Mouse (Mus musculus) right cerebral cortex, postnatal 25 days (tissue): ENCODE results near the gene Mum1.
A peak's percentile ranks its signal among the peaks of the same experiment; 100 is the strongest.

Experiments
- DNase-seq: peaks from one replicate; pipeline ENCODE4 v3.0.0; 2022

Mum1 gene

DNA sequence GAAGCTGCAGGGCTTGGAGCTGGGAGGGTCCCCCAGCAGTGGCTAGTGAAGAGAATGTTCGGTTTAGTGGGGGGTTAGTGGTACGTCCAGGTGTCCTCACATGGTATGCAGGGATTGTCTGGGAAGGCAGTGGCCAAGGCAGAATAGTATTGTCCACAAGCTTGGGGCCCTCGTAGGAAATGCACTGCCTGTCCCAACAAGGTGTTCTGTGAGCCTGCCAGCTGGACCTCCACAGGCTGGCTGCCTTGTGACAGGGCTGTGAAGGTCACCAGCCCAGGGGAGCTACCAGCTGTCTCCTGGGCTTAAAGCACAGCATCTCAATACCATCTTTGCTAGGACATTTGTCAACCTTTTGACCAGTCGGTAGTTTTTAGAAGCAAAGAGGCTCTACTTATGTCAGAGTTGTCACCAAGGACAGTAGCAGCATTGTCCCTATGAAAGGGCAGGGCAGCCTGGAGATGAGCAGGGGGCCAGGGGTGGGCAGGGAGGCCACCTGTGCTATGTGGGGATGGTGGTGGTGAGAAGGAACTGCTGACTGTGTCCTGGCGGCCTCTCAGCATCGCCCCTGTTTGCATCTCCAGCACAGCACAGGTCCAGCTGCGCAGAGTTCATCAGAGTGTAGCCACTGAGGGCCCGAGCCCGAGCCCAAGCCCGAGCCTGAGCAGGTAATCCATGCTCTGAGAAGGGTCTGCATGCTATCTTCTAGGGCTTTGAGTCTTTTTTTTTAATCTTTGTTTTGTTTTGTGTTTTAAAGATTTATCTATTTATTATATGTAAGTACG is 26.4 kb downstream of the Mum1 start:
- no peak for DNase-seq

DNA sequence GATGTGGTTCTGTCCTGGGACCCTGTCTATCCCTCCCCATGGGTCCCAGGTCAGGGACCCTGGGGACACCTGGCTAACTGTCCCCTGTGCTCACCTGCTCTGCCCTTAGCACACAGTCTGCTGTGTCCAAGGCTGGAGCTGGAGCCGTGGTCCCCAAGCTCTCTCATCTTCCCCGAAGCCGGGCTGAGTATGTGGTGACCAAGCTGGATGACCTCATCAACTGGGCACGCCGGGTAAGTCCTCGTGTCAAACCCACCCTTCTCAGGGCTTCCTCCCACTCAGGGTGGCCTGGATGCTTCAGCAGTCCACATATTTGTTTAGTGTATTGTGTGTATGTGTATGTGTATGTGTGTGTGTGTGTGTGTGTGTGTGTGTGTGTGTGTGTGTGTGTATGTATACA is 27.3 kb downstream of the Mum1 start:
- no peak for DNase-seq

DNA sequence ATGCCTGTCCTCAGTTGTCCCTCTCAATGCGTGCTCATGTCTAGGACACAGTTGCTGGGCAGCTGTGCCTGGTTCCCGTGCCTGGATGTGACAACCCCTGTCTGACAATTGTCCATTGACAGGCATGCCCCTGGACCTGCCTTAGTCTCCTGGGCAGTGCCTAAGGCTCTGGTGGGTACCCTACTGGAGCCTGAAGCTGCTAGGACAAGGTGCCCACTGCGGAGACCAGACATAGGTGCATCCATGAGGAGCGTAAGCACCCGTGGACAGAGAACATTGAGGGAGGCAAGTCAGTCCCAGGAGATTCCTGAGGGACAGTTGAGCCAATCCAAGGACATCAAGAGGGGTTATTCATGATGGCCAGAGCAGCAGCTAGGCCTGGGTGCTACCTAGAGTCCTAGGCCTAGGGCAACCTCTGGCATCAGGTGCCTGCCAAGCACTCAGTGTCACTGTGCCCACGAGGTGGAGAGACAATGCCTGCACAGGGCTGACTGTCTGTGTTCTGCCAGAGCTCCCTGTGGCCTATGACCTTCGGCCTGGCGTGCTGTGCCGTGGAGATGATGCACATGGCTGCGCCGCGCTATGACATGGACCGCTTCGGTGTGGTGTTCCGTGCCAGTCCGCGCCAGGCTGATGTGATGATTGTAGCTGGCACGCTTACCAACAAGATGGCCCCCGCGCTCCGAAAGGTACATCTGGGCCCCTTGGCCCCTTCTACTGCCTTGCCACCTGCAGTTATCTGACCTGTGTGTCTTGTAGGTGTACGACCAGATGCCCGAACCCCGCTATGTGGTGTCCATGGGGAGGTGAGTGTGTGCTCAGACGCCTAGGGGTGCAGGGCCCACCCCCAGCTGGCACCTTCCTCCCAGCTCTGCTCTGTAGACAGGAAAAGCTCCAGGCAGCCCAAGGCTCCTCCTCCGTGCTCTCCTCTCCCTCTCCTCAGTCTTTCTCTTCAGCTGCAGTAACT is 28.4 kb downstream of the Mum1 start:
- DNase-seq: no peak

DNA sequence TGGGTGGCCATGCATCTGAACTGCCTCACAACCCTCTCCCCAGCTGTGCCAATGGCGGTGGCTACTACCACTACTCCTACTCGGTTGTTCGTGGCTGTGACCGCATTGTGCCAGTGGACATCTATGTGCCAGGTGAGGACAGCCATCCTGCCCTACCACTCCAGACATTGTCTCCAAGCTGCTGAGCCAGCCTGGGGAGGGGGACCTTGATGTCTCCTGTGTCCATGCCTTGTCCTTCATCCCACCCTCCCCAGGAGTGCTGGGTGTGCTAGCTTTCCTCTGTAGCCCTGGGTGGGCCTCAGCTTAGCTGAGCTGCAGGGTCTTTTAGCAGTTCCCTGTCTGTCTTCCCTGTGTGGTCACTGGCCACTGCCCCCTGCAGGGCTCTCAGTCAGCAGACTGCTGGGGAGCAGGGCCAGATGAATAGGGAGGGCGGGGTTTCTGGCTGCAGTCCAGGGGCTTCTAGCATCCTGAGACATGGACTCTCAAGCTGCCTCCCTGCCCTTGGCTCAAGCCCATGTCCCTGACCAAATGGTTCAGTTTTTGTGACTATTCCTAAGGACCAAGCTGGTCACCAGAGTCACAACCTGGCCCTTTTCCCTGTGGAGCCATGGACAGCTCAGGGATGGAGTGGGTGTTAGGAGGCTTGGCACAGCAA is 29.8 kb downstream of the Mum1 start:
- no peak for DNase-seq

DNA sequence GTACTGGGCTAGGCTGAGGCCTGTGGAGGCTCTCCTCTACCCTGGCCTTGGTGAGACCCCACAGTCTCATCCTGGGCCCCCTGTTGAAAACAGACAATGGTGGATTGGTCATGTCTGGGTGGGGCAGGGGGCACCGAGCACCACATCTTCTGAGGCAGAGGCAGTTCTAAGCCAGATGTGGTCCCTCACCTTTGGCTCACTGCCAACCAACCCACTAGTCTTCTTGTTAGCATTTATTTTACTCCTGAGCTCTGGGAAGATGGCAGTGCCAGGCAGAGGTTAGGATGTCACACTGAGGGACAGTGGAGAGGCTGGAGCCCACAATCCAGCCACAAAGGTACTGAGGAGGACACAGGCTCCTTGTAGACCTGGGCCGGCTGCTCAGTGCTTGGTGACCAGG is 31.7 kb downstream of the Mum1 start:
- no peak for DNase-seq

DNA sequence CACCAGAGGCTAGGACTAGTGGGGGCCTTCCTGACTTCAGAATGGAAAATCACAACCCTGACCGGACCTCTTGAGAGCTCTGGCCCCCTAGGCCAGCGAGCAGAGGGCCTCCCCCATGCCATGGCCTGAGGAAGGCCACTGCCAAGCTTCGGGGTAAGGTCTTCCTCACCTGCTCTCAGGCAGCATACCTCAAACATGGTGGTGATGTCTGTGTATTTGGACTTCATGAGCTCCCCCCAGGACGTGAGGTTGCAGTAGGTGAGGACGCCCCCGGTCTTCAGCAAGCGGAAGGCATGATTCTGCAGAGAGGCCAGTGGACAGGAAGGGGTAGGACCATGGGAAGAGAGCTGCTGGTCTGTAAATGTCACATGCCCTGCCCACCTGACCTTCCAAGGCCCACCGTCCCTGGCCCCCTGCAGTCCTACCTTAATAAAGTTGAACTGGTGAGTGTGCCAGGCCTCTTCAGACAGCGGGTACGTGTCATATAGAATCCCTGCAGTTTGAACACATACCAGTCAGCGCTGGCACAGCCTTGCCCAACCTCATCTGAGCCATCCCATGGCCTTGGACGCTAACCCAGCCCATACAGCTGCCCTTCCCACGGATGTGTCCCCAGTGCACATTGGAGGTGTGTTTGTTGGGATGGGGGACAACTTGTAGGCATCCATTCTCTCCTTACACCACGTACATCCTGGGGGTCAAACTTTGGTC is 32.7 kb downstream of the Mum1 start:
- no peak for DNase-seq

DNA sequence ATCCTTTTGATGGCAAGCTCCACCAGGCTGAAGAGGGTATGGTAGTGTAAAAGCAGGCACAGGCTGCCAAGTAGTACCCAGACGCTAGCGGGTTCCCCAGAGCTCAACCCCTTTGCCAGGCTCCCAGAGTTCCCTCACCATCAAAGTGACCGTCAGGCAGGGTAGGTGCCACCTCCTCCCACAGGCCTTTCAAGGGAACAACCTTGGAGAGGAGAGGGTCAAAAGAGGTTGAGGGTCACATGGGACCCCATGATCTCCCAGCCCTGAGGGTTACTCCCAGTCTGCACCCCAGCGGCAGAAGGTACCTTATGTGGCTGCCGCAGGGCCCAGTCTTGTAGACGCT is 33.2 kb downstream of the Mum1 start:
- no peak for DNase-seq

DNA sequence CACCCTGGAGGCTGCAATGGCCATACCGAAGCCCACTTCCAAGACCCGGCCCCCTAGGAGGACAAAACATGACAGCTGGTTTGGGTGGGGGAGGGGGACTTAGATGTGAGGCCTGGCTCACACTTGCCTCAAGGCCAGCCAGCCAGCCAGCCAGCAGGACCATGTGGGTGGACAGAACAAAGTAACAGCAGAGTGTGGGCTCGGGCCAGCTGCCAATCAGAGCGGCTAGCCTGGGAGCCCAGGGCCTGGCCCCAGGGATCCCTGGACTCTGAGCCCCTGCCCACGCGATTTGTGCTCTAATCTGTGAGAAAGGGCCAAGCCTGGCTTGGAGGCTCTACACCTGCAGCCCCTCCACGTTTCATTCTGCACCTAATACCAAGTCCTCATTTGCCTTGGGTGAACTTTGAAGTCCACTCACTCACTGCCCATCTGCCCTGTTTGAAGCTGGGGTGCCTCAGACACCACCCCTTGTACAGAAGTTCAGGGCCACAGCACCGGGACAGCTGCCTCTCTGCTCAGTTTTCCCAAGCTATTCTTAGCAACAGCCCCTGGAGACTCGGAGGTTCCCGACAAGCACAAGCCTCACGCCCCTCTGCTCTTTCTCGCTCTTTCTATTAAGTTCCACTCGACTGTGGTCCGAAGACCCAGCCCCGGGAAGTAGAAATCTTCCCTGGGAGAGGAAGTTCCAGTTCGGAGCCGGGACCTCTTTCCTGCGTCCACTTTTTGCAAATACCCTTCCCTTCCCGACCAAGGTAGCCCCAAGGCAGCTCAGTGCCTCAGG is 33.8 kb downstream of the Mum1 start:
- peak; percentile 49 for DNase-seq

DNA sequence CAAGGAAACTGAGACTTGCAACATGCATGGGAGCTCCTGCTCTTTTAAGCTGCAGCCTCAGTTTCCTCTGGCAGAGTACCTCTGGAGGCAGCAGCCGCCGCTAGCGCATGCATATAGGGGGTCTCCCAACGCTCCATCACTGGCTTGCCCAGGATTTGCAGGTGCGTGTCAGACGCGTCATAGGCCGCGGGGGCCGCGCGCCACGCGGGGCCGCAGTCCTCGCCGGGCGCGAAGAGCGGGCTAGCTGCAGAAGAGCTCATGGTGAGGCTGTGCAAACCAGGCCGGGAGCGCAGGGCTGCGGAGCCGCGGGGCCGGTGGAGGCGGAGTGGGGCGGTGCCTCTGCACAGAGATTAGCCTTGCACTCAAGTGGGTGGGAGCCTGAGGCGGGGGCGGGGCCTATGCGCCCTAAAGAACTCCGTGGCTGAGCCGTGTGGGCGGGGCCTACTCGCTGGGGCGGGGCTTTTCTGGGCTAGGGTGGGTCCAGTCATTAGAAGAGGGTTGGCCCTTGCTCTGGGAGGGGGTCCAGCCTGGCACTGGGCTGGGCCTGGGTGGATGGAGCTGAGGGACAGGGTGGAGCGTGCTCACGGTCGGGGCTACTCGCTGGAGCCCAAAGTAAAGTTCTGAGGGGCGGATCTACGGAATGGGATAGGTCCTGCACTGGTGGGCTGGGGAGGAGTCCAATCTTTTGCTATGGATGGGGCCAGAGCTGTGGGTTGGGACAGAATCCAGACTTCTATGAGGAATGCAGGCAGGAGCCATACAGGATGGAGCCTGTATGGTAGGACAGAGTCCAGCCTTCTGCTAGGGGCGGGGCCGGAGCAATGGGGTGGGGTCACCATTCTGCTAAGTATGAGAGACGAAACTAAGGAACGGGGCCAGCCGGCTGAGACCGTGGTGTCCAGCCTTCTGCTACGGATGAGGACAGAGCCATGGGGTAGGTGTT is 34.7 kb downstream of the Mum1 start, which contains the start of the genes Gamt and Dazap1:
Gene Gamt (minus strand): TSS at position 371 of the 943 bp plus-strand sequence.
Gene Dazap1 (plus strand): TSS at position 845 of the 943 bp plus-strand sequence.
- DNase-seq: peak; percentile 88

DNA sequence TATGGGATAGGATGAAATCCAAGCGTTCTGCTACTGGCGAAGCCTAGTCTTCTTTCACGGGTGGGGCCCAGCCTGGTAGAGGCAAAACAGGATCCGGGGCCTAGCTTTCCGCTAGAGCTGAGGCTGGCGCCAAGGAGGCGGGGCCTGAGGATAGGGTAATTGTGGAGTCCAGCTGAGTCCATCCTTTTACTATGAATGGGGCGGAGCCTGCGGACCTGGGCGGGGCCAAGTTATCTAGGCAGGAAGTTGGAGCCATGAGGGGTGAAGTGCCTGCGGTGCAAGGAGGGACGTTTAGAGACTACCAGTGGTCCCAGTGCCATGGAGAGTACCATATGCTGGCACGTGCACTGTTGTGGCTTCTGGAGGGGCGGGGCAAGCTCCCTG is 35.3 kb downstream of the Mum1 start:
- DNase-seq: peak; percentile 85

DNA sequence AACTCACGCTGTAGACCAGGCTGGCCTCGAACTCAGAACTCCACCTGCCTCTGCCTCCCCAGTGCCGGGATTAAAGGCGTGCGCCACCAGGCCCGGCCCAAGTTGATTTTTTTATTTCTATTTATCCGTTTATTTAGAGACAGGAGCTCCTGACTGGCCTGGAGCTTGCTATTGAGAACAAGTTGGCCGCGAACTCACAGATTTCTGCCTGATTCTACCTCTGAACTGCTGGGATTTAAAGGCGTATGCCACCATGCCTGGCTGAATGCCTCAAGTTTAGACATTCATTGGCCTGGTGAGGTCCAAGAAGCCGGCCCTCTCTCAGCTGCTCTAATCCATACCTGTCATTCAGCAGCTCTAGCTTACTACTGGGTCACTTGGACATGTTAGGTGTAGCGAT is 35.9 kb downstream of the Mum1 start:
- DNase-seq: no peak

DNA sequence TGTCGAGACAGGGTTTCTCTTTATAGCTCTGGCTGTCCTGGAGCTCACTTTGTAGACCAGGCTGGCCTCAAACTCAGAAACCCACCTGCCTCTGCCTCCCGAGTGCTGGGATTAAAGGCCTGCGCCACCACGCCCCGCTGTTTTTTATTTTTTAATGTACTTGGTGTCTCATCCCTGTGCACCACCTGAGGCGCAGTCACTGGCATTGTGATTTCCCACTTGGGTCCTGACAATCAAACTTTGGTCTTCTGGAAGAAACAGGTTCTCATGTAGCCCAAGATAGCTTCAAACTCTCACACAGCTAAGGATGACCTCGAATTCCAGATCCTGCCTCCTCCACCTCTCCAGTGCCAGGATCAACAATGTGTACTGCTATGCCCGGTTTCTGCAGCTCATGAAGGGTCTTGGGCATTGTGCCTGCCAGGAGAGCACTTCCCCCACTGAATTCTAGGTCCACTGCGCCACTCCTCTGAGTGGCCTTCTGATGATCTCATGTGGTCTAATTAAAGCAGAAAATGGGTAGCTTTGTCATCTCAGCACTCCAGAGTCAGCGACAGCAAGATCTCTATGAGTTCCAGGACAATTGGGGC is 36.6 kb downstream of the Mum1 start:
- no peak for DNase-seq

DNA sequence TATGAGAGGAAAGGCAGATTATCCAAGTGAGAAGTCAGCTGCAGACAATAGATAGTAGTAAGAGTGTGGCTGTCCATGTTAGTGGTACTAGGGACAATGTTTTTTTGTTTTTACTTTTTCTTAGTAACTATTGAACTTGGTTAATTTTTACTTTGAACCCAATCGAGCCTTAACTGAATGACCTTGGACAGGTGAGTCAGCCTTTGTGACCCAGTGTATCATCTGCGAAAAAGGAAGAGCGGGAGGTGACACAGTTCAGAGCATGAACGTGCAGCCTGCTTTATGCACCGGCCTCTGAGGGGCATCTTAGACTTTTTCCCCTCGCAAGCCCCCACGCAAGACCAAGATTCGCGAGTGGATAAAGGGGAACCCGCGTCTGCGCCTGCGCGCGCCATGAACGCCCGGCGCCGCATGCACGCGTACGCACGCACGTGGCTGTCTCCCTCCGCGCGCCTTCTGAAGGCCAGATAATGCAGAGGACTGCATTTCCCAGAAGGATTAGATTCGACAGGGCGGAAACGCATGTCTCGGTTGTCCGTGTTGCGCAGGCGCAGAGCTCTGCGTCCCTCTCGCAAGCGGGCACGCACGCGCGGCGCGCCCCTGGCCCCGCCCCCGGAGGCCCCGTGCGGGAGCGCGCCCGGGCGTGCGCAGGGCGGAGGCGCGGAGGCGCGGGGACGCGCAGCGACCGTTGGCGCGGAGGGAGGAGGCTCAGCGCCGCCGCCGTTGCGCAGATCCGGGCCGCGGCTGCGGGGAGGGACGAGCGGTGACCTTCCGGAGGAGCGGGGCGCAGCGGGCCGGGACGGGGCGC is 38.3 kb downstream of the Mum1 start:
- DNase-seq: peak; percentile 99

DNA sequence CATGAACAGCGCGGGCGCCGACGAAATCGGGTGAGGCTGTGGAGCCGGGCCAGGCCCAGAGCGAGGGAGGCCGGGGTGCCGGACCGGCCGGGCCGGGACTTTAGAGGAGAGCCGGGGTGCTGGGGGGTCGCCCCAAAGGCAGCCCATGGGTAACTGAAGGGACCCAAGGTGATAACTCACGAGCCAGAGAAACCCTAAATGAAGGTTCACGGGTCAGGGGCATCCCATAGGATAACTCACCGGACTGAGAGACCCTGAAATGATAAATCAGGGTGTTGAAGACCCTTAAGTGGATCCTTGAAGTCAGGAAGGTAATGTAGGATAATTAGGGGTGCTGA is 38.9 kb downstream of the Mum1 start:
- no peak for DNase-seq

DNA sequence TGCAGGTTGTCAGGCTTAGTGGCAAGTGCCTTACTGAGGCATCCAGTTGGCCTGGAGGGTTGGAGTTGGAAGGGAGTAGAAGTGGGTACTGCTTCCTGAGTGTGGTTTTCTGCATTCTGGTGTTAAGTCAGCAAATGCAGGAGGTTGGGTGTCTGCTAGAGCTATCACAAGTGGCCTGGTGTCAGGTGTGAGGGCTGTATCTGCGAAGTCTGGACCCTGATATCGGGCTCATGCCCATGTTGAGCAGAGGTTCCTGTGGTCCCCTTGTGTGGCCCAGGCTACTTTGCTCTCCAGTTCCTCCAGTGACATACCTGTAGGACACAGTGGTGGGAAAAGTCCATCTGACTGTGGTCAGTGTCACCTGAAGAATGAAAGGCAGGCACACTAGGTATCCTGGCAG is 43.9 kb downstream of the Mum1 start:
- no peak for DNase-seq

DNA sequence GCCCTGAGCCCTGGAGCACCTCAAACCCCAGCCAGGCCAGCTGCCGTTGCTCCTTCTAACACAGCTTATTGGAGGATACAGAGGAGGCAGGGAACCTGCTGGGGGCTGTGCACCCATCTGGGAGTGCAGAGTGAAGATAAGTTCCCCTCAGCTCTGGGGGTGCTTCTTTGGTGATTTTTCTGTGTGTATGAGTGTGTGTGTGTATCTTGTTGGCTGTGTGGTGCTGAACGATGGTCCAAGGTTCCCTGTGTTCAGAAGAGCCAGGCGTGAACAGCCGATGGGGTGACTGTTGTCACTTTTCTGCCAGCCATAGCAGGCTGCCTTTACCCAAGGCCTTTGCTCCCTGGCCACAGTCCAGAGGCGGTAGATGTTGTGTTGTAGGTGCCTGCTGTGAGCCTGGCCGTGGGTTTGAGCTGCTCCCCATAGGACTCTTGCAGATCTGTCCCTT is 44.5 kb downstream of the Mum1 start:
- DNase-seq: no peak

DNA sequence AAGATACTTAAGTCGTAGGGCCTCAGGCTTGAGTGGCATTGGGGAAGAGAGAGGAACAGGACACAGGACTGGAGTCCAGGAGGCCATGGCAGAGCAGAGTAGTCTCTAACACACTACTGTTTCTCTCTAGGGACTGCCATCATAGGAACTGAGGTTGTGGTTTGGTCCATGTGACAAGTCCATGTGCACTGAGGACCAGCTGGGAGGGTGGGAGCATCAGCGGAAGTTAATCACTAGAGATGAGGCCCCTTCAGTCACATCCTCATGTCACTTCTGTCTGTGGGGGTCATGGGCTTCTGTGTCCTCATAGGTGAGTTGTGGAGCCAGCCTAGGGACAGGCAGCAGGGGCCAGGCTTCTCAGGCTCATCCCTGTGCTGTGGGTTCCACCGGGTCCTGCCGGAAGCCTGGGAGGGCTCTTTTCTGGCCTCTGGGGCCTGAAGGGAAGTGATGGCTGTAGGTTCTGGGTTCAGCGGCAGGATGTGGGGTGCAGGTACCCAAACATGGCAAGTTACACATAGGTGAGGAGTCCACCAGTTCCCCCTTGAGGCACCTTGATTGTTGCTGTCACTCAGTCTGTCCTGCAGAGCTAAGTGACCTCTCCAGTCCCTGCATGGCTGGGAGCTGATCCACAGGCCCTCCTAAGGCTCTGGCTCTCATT is 45.1 kb downstream of the Mum1 start:
- no peak for DNase-seq

DNA sequence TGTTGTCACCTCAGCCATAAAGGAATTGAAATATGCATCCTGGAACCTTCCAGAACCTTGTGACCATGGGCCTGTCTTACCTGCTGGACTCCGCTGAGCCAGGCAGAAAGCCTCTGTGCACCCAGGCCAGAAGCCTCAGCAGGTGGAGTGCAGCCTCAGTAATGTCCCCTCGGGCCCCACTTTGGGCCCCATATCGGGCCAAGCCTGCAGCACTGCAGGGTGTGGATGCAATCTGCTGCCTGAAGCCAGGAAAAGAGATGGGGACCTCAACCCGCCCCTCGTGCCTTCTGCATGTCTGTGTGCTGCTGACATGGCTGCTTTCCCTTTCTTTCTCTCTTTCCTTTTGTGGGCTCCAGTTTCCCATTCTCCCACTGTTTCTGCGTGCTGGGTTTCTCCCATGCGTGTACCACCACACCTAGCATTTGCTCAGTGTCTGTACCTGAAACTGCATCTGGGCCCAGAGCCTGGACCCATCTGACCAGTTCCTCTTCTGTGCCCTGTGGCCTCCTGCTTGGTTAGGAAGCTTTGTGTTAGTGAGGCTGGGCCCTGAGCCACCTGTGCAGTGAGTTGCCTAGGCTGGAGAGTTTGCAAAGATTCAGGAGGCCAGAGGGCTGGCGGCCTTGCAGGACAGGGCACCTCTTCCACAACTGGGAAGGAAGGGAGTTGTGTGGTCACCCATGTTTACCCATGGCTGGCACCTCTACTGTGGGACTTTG is 45.8 kb downstream of the Mum1 start:
- no peak for DNase-seq
